Mouse (Mus musculus): Measurements from ENCODE around the gene Gnl2. TPM values are rescaled to one million over a fixed set of nuclear protein-coding genes. Genes with fewer than 3 reads are reported as not detected.

The Gnl2 gene
- polyA plus RNA-seq (2012) = 2.1 and 3.1 TPM in 2 replicates

DNA sequence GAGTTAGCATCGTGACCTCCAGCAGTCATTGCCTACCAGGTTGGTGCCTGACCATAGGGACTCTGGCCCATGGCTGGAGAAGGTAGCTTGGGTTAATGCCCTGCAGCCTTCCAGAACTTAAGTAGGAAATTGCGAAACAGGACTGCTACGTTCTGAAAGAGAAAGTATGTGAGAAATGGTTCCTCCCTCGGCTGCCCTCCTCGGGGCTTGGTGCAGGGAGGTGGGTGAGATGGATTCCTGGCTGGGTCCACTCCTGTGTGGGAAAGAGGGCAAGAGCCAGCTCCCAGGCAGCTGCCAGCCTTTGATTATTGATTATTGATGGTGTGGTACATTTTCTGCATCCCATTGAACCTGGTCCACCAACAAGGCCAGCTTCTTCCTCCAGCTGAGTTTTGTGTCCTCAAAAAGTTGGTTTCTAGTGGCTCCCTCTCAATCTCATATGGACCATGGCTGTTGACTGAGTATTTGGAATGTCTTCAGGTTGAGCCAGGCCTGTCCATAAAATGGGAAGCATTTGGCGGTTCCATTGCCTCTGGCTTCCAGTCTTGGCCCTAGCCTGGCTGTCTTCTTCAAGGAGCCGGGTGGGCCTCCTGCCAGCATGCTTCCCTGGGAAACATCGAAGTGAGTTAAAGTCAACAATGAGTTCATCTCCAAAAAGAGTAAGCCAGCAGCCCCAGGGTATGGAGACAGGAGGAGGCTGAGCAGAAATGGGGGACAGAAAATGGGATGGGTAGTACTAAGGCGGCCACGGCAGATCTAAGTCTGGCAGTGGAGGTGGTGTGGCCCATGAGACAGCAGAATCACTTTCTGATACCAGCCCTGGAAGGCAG lies at the start of gene Gnl2:
Gnl2 (plus strand) TSS at position 780 of the 830 bp plus-strand sequence.
- Histone ChIP-seq H3K36me3 (ENCODE audit: control insufficient read depth) (no peaks in the 10 kb centered on the region), H3K27me3 (ENCODE audit: control insufficient read depth) (peaks cover 17% of the 10 kb centered on the region), H3K9me3 (ENCODE audit: control insufficient read depth, low read length) (no peaks in the 10 kb centered on the region), H3K4me1 (ENCODE audit: control insufficient read depth) (no peaks in the 10 kb centered on the region), H3K4me3 (replicated peaks) (no peak within 1 kb of the TSS)
- TF ChIP-seq TAL1 (IDR thresholded peaks at IDR 0.05; ENCODE audit: low read length) = no peak
- no peak for TF ChIP-seq GATA1 (IDR thresholded peaks at IDR 0.05; ENCODE audit: low read length)

- Histone ChIP-seq H3K36me3 (ENCODE audit: control insufficient read depth) (no peaks in the 10 kb centered on the region), H3K4me3 (replicated peaks) (no peak overlapping the region), H3K9me3 (ENCODE audit: control insufficient read depth, low read length) (no peaks in the 10 kb centered on the region), H3K4me1 (ENCODE audit: control insufficient read depth) (no peaks in the 10 kb centered on the region), H3K27me3 (ENCODE audit: control insufficient read depth) (peaks cover 4% of the 10 kb centered on the region; the same call in 1 of the 2 replicates)
- TF ChIP-seq TAL1 (IDR thresholded peaks at IDR 0.05; ENCODE audit: low read length) = no peak
- no peak for TF ChIP-seq GATA1 (IDR thresholded peaks at IDR 0.05; ENCODE audit: low read length)
Observed at GRCm38 (mm10) chr4:124968711-124969110, 47.7 kb upstream of the Gnl2 start.

GRCm38 (mm10) chr4:124969219-124969848 lies 47.1 kb upstream of the Gnl2 start:
- TF ChIP-seq GATA1 (IDR thresholded peaks at IDR 0.05; ENCODE audit: low read length) (no peak), TAL1 (IDR thresholded peaks at IDR 0.05; ENCODE audit: low read length) (no peak)

GRCm38 (mm10) chr4:124970194-124970593 lies 46.2 kb upstream of the Gnl2 start:
- Histone ChIP-seq H3K36me3 (ENCODE audit: control insufficient read depth) (no peaks in the 10 kb centered on the region), H3K9me3 (ENCODE audit: control insufficient read depth, low read length) (no peaks in the 10 kb centered on the region), H3K4me3 (replicated peaks) (no peak overlapping the region), H3K4me1 (ENCODE audit: control insufficient read depth) (no peaks in the 10 kb centered on the region), H3K27me3 (ENCODE audit: control insufficient read depth) (peaks cover 4% of the 10 kb centered on the region; the same call in 1 of the 2 replicates)
- TF ChIP-seq TAL1 (IDR thresholded peaks at IDR 0.05; ENCODE audit: low read length) = no peak
- no peak for TF ChIP-seq GATA1 (IDR thresholded peaks at IDR 0.05; ENCODE audit: low read length)

More at GRCm38 (mm10) chr4:124969219-124969848, 47.1 kb upstream of the Gnl2 start:
- Histone ChIP-seq H3K27me3 (ENCODE audit: control insufficient read depth) (peaks cover 4% of the 10 kb centered on the region; the same call in 1 of the 2 replicates), H3K4me3 (replicated peaks) (no peak overlapping the region), H3K9me3 (ENCODE audit: control insufficient read depth, low read length) (no peaks in the 10 kb centered on the region), H3K4me1 (ENCODE audit: control insufficient read depth) (no peaks in the 10 kb centered on the region), H3K36me3 (ENCODE audit: control insufficient read depth) (no peaks in the 10 kb centered on the region)

GRCm38 (mm10) chr4:124970677-124971076 lies 45.7 kb upstream of the Gnl2 start:
- TF ChIP-seq TAL1 (IDR thresholded peaks at IDR 0.05; ENCODE audit: low read length) (no peak), GATA1 (IDR thresholded peaks at IDR 0.05; ENCODE audit: low read length) (no peak)
- Histone ChIP-seq H3K4me3 (replicated peaks) (no peak overlapping the region), H3K36me3 (ENCODE audit: control insufficient read depth) (no peaks in the 10 kb centered on the region), H3K27me3 (ENCODE audit: control insufficient read depth) (peaks cover 4% of the 10 kb centered on the region; the same call in 1 of the 2 replicates), H3K9me3 (ENCODE audit: control insufficient read depth, low read length) (no peaks in the 10 kb centered on the region), H3K4me1 (ENCODE audit: control insufficient read depth) (no peaks in the 10 kb centered on the region)

- peaks cover 4% of the 10 kb centered on the region; the same call in 1 of the 2 replicates for H3K27me3 ChIP-seq (ENCODE audit: control insufficient read depth)
- no peaks in the 10 kb centered on the region for H3K4me1 ChIP-seq (ENCODE audit: control insufficient read depth)
- H3K36me3 ChIP-seq (ENCODE audit: control insufficient read depth) = no peaks in the 10 kb centered on the region
- no peaks in the 10 kb centered on the region for H3K9me3 ChIP-seq (ENCODE audit: control insufficient read depth, low read length)
- no peak overlapping the region for H3K4me3 ChIP-seq (replicated peaks)
- TF ChIP-seq GATA1 (IDR thresholded peaks at IDR 0.05; ENCODE audit: low read length) (no peak), TAL1 (IDR thresholded peaks at IDR 0.05; ENCODE audit: low read length) (no peak)
Observed at GRCm38 (mm10) chr4:124971094-124971493, 45.3 kb upstream of the Gnl2 start.

DNA sequence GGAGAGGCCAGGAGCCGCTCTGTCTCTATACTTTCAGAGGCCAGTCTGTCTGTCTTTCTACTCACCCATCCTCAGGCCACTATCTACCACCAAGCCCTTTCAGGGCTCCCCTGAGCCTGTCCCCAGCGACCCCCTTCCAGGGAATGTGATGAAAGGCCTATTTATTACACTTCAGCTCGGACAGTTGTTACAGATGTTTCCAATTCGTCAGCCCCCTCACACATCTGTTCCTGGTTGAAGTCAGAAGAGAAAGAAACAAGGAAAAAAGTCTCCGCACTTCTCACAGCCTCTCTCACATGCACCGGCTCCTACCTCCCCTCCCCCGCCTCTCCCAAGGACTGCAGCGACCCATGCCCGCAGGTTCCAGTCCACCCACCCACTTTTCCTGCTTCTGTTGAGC lies 44.1 kb upstream of the Gnl2 start:
- H3K27me3 ChIP-seq (ENCODE audit: control insufficient read depth) = peaks cover 4% of the 10 kb centered on the region; the same call in 1 of the 2 replicates
- no peaks in the 10 kb centered on the region for H3K4me1 ChIP-seq (ENCODE audit: control insufficient read depth)
- H3K36me3 ChIP-seq (ENCODE audit: control insufficient read depth) = no peaks in the 10 kb centered on the region
- H3K4me3 ChIP-seq (replicated peaks) = no peak overlapping the region
- no peaks in the 10 kb centered on the region for H3K9me3 ChIP-seq (ENCODE audit: control insufficient read depth, low read length)
- TF ChIP-seq GATA1 (IDR thresholded peaks at IDR 0.05; ENCODE audit: low read length) = no peak
- no peak for TF ChIP-seq TAL1 (IDR thresholded peaks at IDR 0.05; ENCODE audit: low read length)

DNA sequence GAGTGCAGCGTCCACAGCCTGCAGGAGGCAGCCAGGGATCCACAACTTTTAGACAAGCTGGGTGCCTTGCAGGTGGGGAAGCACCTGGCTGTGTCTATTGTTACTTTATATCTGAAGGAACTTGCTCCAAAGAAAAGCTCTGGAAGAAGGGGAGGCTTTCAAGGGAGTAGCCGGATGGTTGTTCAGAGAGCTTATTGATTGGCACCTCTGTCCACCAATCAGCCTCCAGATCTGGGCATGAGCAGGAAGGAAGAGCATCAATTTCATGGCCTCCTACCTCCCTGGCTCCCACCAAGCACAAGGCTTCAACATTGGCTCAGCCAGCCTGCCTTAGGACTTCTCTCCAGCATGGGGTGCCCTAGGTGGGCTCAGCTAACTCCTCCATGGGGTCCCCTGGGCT lies 43.1 kb upstream of the Gnl2 start:
- TF ChIP-seq GATA1 (IDR thresholded peaks at IDR 0.05; ENCODE audit: low read length) (no peak), TAL1 (IDR thresholded peaks at IDR 0.05; ENCODE audit: low read length) (no peak)
- no peaks in the 10 kb centered on the region for H3K9me3 ChIP-seq (ENCODE audit: control insufficient read depth, low read length)
- no peak overlapping the region for H3K4me3 ChIP-seq (replicated peaks)
- H3K4me1 ChIP-seq (ENCODE audit: control insufficient read depth) = no peaks in the 10 kb centered on the region
- H3K27me3 ChIP-seq (ENCODE audit: control insufficient read depth) = peaks cover 4% of the 10 kb centered on the region; the same call in 1 of the 2 replicates
- H3K36me3 ChIP-seq (ENCODE audit: control insufficient read depth) = no peaks in the 10 kb centered on the region

DNA sequence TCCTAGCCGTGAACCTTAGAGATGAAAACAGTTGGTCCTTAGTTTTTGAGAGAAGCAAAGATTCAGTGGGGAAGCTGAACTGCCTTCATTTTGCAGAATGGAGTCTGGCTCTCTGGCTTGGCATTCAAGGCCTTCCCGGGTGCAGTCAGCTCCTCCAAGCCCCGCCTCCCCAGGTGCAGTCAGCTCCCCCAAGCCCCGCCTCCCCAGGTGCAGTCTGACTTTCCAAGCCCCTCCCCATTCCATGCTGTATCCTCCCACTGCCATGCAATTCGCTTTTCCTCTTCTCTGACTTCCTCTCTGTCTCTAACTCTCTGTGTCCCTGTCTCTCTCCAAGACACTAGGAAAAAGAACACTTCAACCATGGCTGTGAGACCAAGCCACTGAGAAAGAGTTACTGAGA lies 38.2 kb upstream of the Gnl2 start:
- H3K36me3 ChIP-seq (ENCODE audit: control insufficient read depth) = no peaks in the 10 kb centered on the region
- H3K27me3 ChIP-seq (ENCODE audit: control insufficient read depth) = peaks cover 9% of the 10 kb centered on the region
- TF ChIP-seq TAL1 (IDR thresholded peaks at IDR 0.05; ENCODE audit: low read length) (no peak), GATA1 (IDR thresholded peaks at IDR 0.05; ENCODE audit: low read length) (no peak)
- no peaks in the 10 kb centered on the region for H3K4me1 ChIP-seq (ENCODE audit: control insufficient read depth)
- H3K4me3 ChIP-seq (replicated peaks) = no peak overlapping the region
- H3K9me3 ChIP-seq (ENCODE audit: control insufficient read depth, low read length) = no peaks in the 10 kb centered on the region
